Mouse (Mus musculus) limb, embryonic 10.5 days (tissue): ENCODE data around the gene Ube2h. TPM values are rescaled to one million over a fixed set of nuclear protein-coding genes. Genes with fewer than 3 reads are reported as not detected.

Experiments
- microRNA counts: library from miRNA; unstranded; fragments of <30 nt; microRNA quantifications from one replicate; lab custom pipeline; 2017
- microRNA-seq: library from miRNA; unstranded; fragments of <30 nt; microRNA quantifications from one replicate; pipeline ENCODE4, GENCODE M21; 2017
- polyA plus RNA-seq: library from polyadenylated mRNA; unstranded; fragments of >200 nt; fragmentation: Nextera tagmentation; extraction: Ambion mirVana; gene quantifications from 2 replicates; pipeline ENCODE4 v1.2.1, GENCODE M21; 2016

The Ube2h gene
- polyA plus RNA-seq, 1 experiment from 2014 or later = 41.2 TPM

MicroRNA genes within 50 kb of the gene (microRNA counts, 519-probe panel; counts per million panel counts)
- 684 counts per million, percentile 72 among the panel's probes with 10 or more counts for microRNA mmu-miR-182 (lab: Ali Mortazavi, UCI)
- microRNA mmu-miR-183 (lab: Ali Mortazavi, UCI) = 4,154 counts per million, percentile 80 among the panel's probes with 10 or more counts
- 5,211 counts per million, percentile 88 among the panel's probes with 10 or more counts for microRNA mmu-miR-96 (lab: Ali Mortazavi, UCI)

Small RNA genes within 50 kb of the gene (microRNA-seq; reads per million reads assigned to microRNA genes)
- gene Mir182 (3,519 reads per million, percentile 87 among the genes with 10 or more reads in this experiment), gene Mir183 (2,843 reads per million, percentile 86 among the genes with 10 or more reads in this experiment), gene Mir96 (931 reads per million, percentile 73 among the genes with 10 or more reads in this experiment)

Other genes starting within 250 kb of the Ube2h start
- 91.3 and 95.9 TPM in 2 replicates for gene Zc3hc1, start 86.5 kb upstream of the Ube2h start, polyA plus RNA-seq
- gene Klhdc10, start 97.3 kb upstream of the Ube2h start, polyA plus RNA-seq = 46.2 and 49.2 TPM in 2 replicates
- 45.7 and 51.6 TPM in 2 replicates for gene Tmem209, start 205.2 kb upstream of the Ube2h start, polyA plus RNA-seq
- 0.38 and 0.59 TPM in 2 replicates for gene Ssmem1, start 205.3 kb upstream of the Ube2h start, polyA plus RNA-seq
- gene Cpa2, start 237.0 kb upstream of the Ube2h start, polyA plus RNA-seq = 109 and 110 TPM in 2 replicates